ENCODE assay signal across 21 mouse cellular contexts in the genomic region with DNA sequence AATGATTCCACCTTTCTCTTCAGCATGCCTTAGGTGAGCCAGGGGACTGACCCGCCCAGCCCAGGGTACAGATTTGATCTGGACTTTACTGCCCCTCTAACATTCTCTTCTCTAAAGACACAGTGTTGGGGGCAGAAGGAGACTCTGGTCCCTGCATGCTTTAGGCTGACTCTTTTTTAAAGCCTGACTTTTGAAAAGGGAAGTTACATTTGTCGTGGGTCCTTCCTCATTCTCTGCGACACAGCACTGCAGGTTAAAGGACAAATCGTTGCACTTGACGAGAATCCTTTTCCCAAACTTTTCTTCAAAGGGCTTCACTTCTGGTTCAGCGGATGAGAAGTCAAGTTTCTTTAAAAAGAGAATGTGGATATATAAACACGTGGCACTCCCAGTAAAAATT.
"Had no signal": no experiment of that assay in that cellular context is flagged by ENCODE, and none has a peak within 500 bp of the region (broad histone marks: within the 10 kb centered on the region; RNA-seq: fewer than 3 reads in every experiment).

No protein-coding gene starts in this region.

- H3K4me3 ChIP-seq: limb, embryonic 12.5 days; limb, embryonic 15.5 days; lung, embryonic 15.5 days; midbrain, embryonic 12.5 days; myocyte; neural tube, embryonic 13.5 days; stomach, embryonic 15.5 days had no signal

- ATAC-seq: liver, postnatal 0 days; midbrain, embryonic 16.5 days had no signal

- H3K9me3 ChIP-seq: limb, embryonic 12.5 days; limb, embryonic 15.5 days; lung, embryonic 15.5 days; neural tube, embryonic 13.5 days; stomach, embryonic 15.5 days had no signal

- H3K27me3 ChIP-seq: limb, embryonic 12.5 days; limb, embryonic 15.5 days; lung, embryonic 15.5 days; midbrain, embryonic 12.5 days; neural tube, embryonic 13.5 days; stomach, embryonic 15.5 days had no signal

- H3K4me2 ChIP-seq: limb, embryonic 12.5 days; limb, embryonic 15.5 days; liver, embryonic 11.5 days; lung, embryonic 15.5 days; midbrain, embryonic 12.5 days; neural tube, embryonic 13.5 days; stomach, embryonic 15.5 days had no signal

- H3K27ac ChIP-seq: limb, embryonic 12.5 days; limb, embryonic 15.5 days; liver, embryonic 14.5 days; lung, embryonic 15.5 days; midbrain, embryonic 12.5 days; neural tube, embryonic 13.5 days; stomach, embryonic 15.5 days had no signal

- DNase-seq: kidney, adult 11 months; kidney, adult 9 months; kidney, postnatal 14 days; kidney, postnatal 4 days; liver, postnatal 0 days; lung, postnatal 10 days; lung, postnatal 36 days; right cerebral cortex, adult 18-20 months; right cerebral cortex, postnatal 14 days; right cerebral cortex, postnatal 4 days; thymus, postnatal 25 days had no signal

- H3K4me1 ChIP-seq: limb, embryonic 12.5 days; limb, embryonic 15.5 days; midbrain, embryonic 12.5 days; neural tube, embryonic 13.5 days; stomach, embryonic 15.5 days had no signal

- H3K9ac ChIP-seq: limb, embryonic 12.5 days; limb, embryonic 15.5 days; liver, embryonic 14.5 days; liver, postnatal 0 days; lung, embryonic 15.5 days; midbrain, embryonic 12.5 days; neural tube, embryonic 13.5 days; stomach, embryonic 15.5 days had no signal
